Mouse (Mus musculus) CD4-positive, CD25-positive, alpha-beta regulatory T cell, adult 2 months (primary cell): ENCODE data around the gene Asb16.
A peak's percentile ranks its signal among the peaks of the same experiment; 100 is the strongest.

Experiments
- DNase-seq: peaks from one replicate; pipeline ENCODE4 v3.0.0-alpha.2; 2012; ENCODE audit warnings: low read depth, low spot score

Gene Asb16

DNA sequence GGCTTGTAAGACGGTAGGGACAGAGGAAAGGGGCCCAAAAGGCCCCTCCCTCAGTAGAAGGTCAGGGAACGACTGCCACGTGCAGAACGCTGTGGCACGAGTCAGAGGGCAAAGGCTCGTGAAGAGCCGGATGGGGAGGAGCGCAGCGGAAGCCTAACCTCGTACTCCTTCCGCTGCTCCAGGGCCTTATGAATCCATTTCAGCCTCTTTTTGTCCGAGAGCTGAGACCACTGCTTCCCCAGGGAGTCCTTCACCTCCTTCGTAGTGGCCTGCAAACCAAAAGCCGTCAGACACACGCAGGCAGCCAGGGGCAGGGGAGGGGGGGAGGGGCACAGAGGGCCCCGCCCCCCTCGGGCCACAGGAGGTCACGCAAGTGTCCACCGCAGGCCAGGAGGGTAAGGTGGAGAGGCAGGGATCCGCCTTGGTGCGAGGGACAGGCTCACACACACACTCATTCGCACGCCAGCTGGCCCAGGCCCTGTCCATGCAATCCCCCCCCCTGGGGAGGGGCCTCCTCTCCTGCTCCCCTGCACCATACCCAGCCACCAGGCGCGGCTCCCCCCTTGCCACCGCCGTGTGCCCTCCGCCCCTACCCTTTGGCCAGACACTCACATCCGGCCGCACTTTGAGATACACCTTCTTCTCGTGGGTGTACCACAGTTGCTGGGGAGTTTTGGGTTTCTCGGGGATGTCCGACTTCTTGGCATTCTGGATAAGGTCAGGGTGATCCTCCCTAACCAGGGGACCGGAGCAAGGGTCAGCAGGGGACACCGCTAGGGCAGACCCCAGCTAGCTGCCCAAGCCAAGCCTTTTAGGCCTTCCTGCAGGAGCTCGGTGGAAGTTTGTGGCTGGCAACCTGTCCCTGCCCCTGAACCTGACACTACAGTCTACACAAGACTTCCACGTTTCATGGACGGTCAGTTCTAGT, 42.5 kb downstream of the Asb16 start:
- DNase-seq: no peak

DNA sequence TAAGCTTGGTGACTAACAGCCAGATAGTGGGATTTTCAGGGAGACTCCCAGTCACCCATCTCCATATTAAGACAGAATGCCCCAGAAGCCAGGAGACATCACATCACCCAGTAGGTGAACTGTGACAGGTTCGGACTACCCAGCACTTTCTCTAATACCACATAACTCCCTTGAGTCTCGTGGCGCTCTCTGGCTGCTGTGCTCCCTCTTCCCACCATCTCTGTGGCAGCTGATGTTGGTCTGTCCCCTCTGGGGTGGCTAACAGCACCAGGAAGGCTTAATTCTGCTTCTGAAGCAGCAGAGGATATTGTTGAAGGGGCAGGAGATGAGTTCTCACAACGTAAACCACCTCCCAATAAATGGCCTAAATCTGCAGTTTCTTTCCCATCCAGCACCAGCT, 43.4 kb downstream of the Asb16 start:
- no peak for DNase-seq

DNA sequence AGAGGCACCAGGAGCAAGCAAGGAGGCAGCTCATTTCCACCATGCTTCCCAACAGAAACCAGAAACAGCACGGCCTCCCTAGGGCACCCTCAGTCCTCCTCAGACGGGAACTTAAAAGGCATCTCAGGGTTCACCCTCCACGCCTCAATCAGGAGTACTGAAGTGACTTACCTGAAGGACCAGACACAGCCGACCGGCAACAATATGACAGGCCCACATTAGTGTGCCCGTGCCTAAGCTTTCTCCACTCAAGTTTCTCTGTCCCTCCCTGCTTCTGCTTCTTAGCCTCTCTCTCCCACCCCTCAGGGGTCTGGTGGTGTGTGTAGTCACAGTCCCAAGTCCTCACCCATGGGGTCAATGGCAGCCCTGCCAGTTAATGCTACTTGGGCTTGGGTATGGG, 44.0 kb downstream of the Asb16 start:
- DNase-seq: no peak

DNA sequence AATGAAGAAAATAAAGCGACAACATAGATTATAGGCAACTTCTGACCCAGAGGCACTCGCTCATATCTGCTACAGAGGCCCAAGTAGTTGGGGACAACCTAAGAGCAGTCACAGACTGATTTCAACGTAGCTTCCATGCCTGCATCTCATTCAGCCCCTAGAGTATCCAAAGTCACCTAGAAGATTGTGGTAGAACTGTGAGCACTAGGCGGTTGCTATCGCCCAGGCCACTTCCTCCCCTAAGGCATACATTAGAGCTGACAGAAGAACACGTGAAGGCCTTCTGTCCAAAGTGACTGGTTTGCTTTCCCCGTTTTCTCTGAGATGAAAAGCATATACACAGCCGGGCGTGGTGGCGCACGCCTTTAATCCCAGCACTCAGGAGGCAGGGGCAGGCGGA, 45.8 kb downstream of the Asb16 start:
- no peak for DNase-seq

DNA sequence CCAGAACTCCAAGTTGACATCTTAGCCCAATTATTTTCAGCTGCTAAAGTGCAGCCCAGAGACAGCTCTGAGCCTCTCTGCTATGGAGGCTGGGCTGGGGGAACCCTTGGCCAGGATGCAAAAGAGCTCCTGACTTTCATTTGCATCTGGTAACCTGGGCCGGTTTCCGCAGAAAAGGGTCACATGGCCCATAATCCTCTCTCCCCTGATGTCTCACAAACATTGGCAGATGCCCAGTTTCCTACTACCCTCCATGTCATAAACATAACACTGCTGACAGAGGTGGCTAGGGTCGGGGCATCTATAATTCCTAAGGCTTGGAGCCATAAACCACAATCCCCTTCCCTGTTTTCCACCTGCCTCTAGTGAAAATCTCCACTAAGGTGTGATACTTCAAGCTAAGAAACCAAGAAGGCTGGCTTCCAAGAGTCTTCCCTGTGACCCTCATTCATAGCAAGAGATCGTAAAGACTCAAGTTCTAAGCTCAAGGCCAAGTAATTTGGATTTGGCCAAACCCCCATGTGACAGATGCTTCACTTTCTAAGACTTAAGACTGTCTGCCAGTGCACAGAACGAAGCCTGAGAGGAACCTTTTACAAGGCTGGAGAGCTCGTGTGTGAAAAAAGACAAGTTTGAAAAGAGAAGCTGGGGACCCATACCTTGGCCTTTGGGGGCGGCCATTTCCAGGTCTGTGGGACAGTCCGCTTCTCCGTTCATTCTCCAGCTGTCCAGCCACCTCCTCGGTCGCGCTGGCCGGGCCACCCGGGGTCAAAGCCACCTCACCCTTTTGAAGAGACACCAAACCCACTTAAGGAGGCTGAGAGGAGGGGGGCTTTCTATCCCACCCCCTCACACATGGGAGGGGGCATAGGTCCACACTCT, 47.4 kb downstream of the Asb16 start:
- DNase-seq: no peak

DNA sequence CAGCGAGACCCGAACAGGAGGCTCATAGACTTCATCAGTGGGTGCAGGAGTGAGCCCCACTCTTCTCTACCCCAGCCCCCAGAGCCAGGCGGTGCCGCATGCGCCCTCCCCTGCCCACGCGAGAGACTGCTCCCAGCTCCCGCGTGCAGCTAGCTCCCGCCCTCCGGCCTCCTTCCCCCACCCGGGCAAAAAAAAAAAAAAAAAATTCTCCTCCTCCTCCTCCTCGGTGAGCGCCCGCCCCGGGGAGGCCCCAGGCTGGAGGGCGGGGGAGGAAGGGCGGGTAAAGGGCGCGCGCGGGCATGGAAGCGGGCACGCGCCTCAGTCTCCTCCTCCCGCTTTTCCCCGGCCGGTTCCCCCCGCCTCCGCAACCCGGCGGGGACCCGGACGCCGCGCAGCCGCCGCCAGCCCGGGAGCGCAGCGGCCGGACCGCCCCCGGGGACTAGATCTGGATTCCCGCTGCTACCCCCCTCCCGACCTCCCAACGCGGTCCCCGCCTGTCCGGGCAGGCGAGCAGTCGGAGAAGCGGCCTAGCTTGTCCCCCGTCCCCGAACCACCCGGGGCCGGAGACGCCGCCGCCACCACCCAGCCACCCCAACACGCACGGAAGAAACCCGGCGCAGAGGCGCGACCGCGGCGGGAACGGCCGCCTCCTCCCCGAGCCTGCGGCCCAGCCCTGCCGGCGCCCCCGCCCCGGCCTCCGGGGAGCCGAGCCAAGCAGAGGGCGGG, 48.2 kb downstream of the Asb16 start:
- DNase-seq: peak; percentile 93

DNA sequence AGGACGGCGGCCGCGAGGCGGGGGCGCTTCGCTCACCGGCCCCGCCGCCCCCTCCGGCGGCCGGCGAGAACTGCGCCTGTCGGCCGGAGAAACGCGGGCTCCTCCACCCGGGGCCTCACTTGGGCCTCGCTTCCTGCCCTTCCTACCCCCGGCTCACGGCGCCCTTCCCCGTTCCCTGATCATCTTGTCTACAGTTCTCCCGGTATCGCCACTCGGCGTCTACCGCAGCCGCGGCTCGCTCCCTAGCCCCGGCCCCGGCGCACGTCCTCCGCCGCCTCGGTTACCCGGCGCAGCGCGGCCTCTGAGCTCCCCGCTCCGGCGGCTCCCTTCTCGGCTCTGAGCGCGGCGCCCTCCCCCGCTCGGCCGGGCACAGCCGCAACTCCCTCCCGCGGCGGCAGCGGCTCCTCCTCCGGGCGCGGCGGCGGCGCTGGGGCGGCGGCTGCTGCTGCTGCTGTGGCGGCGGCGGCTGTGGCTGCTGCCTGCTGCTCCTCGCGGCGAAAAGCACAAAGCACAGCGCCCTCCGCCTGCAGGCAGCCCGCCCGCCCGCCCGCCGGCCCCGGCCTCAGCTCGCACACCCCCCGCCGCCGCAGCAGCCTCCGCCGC, 48.9 kb downstream of the Asb16 start:
- DNase-seq: peak; percentile 83

DNA sequence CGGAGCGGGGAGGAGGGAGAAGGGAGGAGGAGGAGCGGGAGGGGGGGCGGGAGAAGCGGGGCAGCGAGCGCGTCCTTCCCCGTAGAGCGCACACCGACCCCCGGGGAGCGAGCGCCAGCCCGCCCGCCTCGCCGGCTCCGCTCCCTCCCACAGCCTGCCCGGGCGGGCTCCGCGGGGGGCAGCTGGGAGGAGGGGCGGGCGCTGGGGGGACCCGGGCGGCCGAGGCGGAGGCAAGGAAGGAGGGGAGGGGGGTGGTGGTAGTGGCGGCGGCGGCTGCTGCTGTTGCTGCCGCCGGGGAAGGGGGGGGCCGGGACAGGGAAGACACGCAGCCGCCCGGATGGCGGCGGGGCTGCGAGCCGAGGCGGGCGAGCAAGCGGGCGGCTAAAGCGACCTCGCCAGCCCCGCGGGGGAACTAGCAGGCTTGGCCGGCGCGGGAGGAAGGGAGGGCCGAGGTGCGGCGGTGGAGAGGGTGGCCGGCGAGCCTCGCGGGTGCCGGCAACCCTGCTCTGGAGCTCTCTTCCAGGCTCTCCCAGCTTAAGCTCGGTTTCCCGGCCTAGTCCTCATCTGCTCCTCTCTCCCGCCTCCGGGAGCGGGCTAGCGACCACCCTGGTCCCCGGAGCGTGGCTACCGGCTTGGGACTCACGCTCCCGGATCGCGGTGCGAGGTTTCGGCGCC, 49.5 kb downstream of the Asb16 start:
- peak; percentile 81 for DNase-seq

DNA sequence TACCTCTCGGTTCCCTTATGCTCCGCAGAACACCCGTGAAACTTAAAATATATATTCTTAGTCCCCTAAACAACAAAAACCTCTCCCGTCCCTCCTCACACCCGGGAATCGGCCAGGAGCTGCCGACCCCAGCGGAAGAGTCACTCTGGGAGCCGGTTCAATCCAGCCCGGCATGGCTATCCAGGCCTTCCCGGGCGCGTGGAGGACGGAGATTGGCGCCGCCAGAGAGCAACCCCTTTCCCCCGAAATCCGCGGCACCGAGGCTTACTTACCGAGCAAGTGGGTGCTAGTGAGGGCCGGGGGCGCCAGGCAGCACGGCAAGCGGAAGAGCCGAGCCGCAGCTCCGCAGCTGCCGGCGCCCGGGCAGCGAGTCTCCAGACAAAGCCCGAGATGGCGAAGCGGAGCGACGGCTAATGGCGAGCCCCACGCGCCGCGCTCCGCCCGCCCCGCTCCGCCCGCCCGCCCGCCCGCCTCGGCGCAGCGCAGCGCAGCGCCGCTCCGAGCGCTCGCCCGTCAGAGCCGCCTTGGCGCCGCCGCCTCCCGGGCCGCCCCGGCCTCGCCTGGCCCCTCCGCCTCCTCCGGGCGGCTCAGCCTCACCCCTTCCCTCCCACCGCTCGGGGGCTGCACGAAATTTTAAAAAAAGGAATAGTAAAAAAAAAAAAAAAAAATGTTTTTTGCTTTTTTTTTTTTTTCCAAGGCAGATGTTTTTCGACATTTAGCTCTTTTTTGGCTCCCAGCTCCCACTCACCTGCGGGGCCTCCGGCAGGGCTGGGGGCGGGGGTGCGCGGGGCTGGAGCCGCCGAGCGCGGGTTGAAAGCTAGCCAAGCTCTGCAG, 50.2 kb downstream of the Asb16 start:
- peak; percentile 75 for DNase-seq

DNA sequence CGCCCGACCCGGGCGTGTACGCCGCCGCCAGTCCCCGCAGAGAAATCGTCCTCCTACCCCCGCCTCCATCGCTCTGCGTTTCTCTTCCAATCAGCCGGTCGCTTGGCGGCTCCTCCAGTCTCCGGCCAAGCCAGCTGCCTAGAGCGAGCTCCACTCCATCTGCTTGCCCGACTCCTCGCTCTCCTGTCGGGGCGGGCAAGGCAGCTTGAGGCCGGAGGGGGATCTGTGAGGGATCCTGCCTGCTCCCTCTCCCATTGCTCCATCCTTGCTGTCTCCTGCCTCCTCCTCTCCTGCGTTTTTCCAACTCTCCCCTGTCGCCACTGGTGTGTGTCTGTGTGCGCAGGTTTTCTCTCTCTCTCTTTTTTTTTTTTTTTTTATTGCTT, 50.9 kb downstream of the Asb16 start, which contains the start of gene Ubtf:
TSS of gene Ubtf (minus strand) at position 333 of the 383 bp plus-strand sequence.
- peak; percentile 86 for DNase-seq

DNA sequence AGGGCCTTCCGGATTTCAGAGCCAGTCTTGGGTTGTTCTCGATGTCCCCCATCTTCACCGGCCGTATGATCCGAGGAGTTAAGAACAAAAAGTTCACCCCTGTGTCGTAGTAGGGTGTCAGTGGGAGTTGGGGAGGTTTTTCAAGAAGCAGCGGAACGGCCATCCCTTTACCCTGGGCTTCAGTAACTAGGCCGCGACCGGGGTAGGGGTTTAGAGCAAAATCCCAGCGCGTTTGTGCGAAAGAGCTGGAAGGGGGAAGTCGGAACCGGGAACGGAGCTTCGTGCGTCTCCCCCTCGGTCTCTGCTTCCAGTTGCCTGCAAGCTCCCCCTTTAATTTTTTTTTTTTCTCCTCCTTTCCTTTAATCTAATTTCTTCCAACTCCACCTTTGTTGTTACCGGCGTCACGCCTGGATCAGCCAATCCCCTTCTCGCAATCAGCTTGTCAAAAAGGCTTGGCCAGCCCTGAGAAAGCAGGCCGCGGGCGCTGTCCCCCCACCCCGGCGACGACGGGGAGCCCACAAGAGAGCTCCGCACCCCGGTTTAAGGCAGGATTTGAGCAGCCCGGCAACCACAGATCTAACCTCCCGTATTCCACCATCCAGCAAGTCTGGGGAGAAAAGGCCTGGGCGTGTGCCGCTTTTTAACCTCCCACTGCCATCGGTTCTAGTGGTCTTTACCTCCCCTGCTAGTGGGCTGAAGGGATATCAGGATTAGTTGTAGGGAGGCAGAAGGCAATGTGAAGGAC, 51.6 kb downstream of the Asb16 start:
- peak; percentile 83 for DNase-seq

DNA sequence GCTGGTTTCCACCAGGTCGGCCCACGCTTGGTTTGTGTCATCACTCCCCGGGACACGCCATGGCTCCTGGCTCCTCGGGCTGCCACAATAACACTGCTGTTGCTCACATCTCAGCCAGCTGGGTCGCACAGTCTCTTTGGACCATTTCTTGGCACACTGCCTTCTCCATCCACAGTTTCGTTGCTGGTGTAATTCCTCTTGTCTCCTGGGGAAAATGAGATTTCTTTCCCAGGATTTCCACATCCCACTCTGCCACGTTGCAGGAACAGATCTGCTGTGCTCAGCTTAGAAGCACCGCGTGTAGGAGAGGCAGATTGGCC, 52.1 kb downstream of the Asb16 start:
- peak; percentile 48 for DNase-seq

DNA sequence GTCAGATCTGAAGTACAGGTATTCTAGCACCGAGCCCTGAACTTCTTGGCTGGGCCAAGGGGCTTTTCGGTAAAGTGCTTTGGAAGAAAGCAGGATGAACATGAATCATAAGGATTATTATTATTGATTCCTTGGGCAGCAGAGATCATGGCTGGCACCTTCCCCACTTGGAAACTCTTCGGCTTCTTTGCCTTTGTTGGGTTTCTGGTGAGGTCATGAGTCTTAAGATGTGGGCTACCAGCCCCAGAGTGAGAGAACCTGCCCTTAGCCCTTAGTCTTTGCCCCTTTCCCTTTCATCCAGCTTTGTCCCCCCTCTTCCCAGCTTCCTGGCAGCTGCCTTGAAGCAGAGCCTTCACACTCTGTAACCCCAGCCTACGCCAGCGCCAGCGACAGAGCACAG, 53.4 kb downstream of the Asb16 start:
- no peak for DNase-seq

DNA sequence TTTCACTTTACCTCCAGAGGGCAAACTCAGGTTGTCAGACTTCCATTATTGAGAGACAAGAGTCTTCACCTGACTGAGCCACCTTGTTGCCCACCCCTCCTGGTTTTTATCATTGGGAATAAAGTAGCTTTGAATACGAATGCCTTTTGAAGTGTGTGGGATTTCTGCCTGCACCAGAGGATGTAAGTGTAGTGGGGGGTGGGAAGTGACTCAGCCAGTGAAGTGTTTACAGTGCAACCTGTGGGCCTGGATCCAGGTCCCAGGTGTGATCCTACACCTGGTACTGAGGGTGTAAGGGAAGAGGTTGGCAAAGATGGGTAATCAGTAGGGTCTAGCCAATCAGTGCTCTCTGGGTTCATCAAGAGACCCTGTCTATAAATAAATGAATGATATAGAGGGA, 55.0 kb downstream of the Asb16 start:
- DNase-seq: no peak

DNA sequence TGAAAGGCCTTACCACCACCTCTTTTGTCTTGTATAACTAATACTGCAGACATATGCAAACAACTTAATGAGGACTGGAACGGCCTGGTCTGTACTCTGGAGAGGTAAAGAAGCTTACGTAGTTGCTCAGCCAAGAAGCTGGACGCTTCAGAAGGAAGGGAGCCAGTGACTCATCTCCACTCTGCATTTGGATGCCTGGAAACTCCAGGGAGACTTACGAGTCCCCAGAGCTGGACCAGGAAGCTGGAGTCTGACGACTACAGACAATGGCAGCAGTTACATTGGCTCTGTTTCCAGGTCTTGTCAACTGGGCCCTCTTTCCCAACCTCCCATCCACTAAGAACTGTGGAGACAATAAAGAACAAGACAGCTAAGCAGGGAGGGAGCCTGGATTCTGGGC, 58.7 kb downstream of the Asb16 start:
- DNase-seq: no peak

DNA sequence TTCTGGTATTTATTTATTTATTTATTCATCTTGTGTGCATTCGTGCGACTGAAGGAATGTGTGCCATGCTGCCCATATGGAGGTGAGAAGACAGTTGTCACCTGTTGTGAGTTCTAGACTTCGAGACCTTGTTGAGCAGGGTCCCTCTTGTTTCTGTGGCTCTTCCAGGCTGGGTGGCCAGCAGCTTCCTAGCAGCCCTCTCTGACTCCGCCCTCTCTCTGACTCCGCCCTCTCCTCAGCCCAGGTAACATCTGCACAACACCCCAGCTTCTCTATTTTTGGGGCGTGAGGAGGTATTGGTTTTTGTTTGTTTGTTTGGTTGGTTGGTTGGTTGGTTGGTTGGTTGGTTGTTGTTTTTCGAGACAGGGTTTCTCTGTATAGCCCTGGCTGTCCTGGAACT, 59.3 kb downstream of the Asb16 start:
- no peak for DNase-seq
